8 mouse cellular contexts compared by ENCODE assay signal in the genomic region with DNA sequence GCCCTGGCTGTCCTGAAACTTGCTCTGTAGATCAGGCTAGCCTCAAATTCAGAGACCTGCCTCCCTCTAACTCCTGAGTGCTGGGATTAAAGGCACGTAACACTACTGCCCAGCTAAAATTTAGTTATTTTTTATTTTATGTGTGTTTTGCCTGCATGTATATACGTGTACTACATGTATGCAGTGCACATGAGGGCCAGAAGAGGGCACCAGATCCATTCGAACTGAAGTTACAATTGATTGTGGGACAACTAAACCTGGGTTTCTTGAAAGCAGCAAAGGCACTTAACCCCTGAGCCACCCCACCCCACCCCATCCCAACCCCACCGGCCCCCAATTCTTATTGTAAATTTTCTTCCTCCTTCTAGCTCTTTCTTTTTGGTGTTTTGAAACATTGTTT. TPM values are rescaled to one million over a fixed set of nuclear protein-coding genes. Genes with fewer than 3 reads are reported as not detected.
DNase-seq lines count a peak whose midpoint lies in the region; ATAC-seq and TF ChIP-seq lines count a peak whose summit lies in the region.

No protein-coding gene starts in this region.

- no peak overlapping the region for H3K4me2 ChIP-seq in limb, embryonic 11.5 days (ENCODE audit: low read depth, severe bottlenecking)

- H3K4me3 ChIP-seq in layer of hippocampus, adult 2 months = no peak overlapping the region
- H3K4me3 ChIP-seq in E14TG2a.4 (replicated peaks; ENCODE audit: low read length) = no peak overlapping the region
- no peak overlapping the region for H3K4me3 ChIP-seq in bone marrow macrophage, adult 2 months (ENCODE audit: insufficient read depth, low read length)
- H3K4me3 ChIP-seq in limb, embryonic 11.5 days (ENCODE audit: low read depth, low read length) = no peak overlapping the region

- H3K9ac ChIP-seq in limb, embryonic 11.5 days (ENCODE audit: low read length) = no peak overlapping the region

- 0 out of 2 replicates have a peak, but pooled peaks cover 3% of the 10 kb centered on the region for H3K4me1 ChIP-seq in E14TG2a.4 (replicated peaks; ENCODE audit: low read depth, low read length)
- H3K4me1 ChIP-seq in bone marrow macrophage, adult 2 months (ENCODE audit: control insufficient read depth, insufficient read depth, low read length) = peaks cover 11% of the 10 kb centered on the region
- no peaks in the 10 kb centered on the region for H3K4me1 ChIP-seq in limb, embryonic 11.5 days (ENCODE audit: control insufficient read depth, insufficient read depth, low read length)

- peaks cover 8% of the 10 kb centered on the region for H3K9me3 ChIP-seq in E14TG2a.4 (ENCODE audit: low read length)
- H3K9me3 ChIP-seq in limb, embryonic 11.5 days (ENCODE audit: control insufficient read depth, low read length) = no peaks in the 10 kb centered on the region

- H3K27me3 ChIP-seq in E14TG2a.4 (ENCODE audit: insufficient read depth, low read length) = no peaks in the 10 kb centered on the region
- H3K27me3 ChIP-seq in limb, embryonic 11.5 days (ENCODE audit: control insufficient read depth, insufficient read depth, low read length) = no peaks in the 10 kb centered on the region

- no peaks in the 10 kb centered on the region for H3K36me3 ChIP-seq in E14TG2a.4 (ENCODE audit: insufficient read depth, low read length)
- H3K36me3 ChIP-seq in limb, embryonic 11.5 days (ENCODE audit: control insufficient read depth, insufficient read depth, low read length) = no peaks in the 10 kb centered on the region

- no peak for TF ChIP-seq POLR2A in bone marrow macrophage, adult 2 months (IDR thresholded peaks at IDR 0.05; ENCODE audit: borderline replicate concordance, low read depth, low read length)

- TF ChIP-seq CTCF in layer of hippocampus, adult 2 months (conservative IDR thresholded peaks at IDR 0.05) = peak; percentile 89
- peak; percentile 67 for TF ChIP-seq CTCF in E14TG2a.4 (conservative IDR thresholded peaks at IDR 0.05; ENCODE audit: low read length)
- peak; percentile 25; the same call in 1 of the 2 replicates for TF ChIP-seq CTCF in bone marrow macrophage, adult 2 months (IDR thresholded peaks at IDR 0.05; ENCODE audit: low read depth, low read length)

- peak in 1 of 2 experiments; percentile 64 for DNase-seq in layer of hippocampus, adult 2 months (ENCODE audit: low spot score in 2 of 2)
- DNase-seq in layer of hippocampus, adult 9-11 months = no peak
- DNase-seq in gastrocnemius, adult 8-10 months (ENCODE audit: low spot score in 2 of 2) = peak; percentile 36 to 43
- peak; percentile 73 for DNase-seq in limb, embryonic 11.5 days (ENCODE audit: low spot score)
- DNase-seq in right cerebral cortex, postnatal 10 days (ENCODE audit: low spot score in 2 of 2) = peak; percentile 71 to 78
- DNase-seq in c-Kit-positive CD71-positive TER-119-positive erythroid progenitor cells, embryonic 14.5 days (ENCODE audit: low spot score) = no peak

- 37% methylated on average over 4 of the region's 4 CpGs for WGBS in limb, embryonic 11.5 days

- no peak for ATAC-seq in limb, embryonic 11.5 days (ENCODE audit: insufficient number of reproducible peaks, low FRiP score, low TSS enrichment, low read depth)

- H3K27ac ChIP-seq in layer of hippocampus, adult 2 months = no peak overlapping the region
- H3K27ac ChIP-seq in bone marrow macrophage, adult 2 months (ENCODE audit: insufficient read depth, low read depth, low read length) = no peak overlapping the region
- no peak overlapping the region for H3K27ac ChIP-seq in limb, embryonic 11.5 days (replicated peaks; ENCODE audit: low read depth, low read length)

RNA-seq across cellular contexts. Expression of a gene that starts 12.3 kb away (rescaled TPM):
- 10 to 100 TPM; 51.8 to 59.2 TPM for total RNA-seq in layer of hippocampus, adult 2 months (2021)
- polyA plus RNA-seq in bone marrow macrophage, adult 2 months (2012; ENCODE audit: insufficient read depth, insufficient read length, missing spikeins) = 59.7 and 66.6 TPM in 2 replicates
- total RNA-seq in gastrocnemius, adult 8-10 months (2022) = 10 to 100 TPM; 80.0 to 96.0 (median 85.7) TPM
- polyA plus RNA-seq in limb, embryonic 11.5 days (2014; fragmentation: Nextera tagmentation; extraction: Ambion mirVana) = 17.1 and 20.8 TPM in 2 replicates

RNA-seq across cellular contexts. Expression of a gene that starts 32.3 kb away (rescaled TPM):
- under 1 TPM; 0.41 to 0.64 TPM for total RNA-seq in layer of hippocampus, adult 2 months (2021)
- not detected in 2 replicates for polyA plus RNA-seq in bone marrow macrophage, adult 2 months (2012; ENCODE audit: insufficient read depth, insufficient read length, missing spikeins)
- total RNA-seq in gastrocnemius, adult 8-10 months (2022) = 1 to 10 TPM; 1.2 to 1.4 (median 1.3) TPM
- 1.7 and 2.3 TPM in 2 replicates for polyA plus RNA-seq in limb, embryonic 11.5 days (2014; fragmentation: Nextera tagmentation; extraction: Ambion mirVana)

Comparison
In these comparisons a context has a peak if more than half of its experiments do, and no peak if none do; other contexts are left out.
1. DNase-seq: peak in gastrocnemius, adult 8-10 months (2 of 2), limb, embryonic 11.5 days (single experiment) and right cerebral cortex, postnatal 10 days (2 of 2); none in layer of hippocampus, adult 9-11 months (single experiment) and c-Kit-positive CD71-positive TER-119-positive erythroid progenitor cells, embryonic 14.5 days (single experiment).
2. CTCF ChIP-seq: peak in every context shown above with its lines; median percentile 89 in layer of hippocampus, adult 2 months; 67 in E14TG2a.4; 25 in bone marrow macrophage, adult 2 months.